Mouse (Mus musculus): ENCODE data around the gene Vamp8. TPM values are rescaled to one million over a fixed set of nuclear protein-coding genes. Genes with fewer than 3 reads are reported as not detected.
A peak's percentile ranks its signal among the peaks of the same experiment; 100 is the strongest.

The Vamp8 gene
- polyA plus RNA-seq, 1 experiment from 2014 or later: 206 TPM

DNA sequence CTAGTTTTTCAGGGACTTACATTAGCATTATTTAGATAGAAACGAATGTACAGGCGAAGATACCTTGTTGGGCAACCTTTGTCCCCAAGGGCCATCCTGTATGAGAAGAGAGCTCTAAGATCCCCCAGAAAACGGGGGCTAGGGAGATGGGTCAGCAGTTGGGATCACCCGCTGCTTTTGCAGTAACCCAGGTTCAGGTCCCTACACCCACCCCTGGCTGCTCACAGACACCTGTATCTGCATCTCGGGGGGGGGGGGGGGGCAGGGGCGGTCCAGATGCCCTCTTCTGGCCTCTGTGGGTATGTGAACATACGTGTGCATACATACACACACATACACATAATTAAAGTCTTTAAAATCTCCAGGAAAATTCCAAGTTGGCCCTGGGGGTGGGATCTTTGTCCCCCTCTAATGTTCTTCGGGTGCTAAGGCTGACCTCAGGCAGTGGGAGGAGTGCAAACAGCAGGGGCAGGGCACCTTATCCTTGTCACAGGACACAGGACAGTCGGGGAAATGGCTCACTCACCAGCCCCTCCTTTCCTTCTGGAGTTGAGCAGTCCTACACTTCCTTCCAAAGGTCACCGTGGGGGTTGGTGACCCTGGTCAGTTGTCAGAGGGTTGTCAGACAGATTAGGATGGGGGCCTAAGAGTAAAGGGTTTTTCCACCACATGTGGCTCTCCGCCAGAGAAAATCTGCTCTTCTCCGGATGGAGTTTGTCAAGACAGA, 455 bp upstream of the Vamp8 start:
- Histone ChIP-seq H3K36me3 (ENCODE audit: control insufficient read depth, insufficient read depth, low read length) (peaks cover 5% of the 10 kb centered on the region; the same call in 1 of the 2 replicates), H3K4me2 (replicated peaks; ENCODE audit: low read depth, low read length) (peak overlapping the region; percentile 52), H3K4me1 (ENCODE audit: control insufficient read depth, insufficient read depth, low read length) (peaks cover 15% of the 10 kb centered on the region; the same call in 1 of the 2 replicates), H3K4me3 (ENCODE audit: low read depth, low read length) (peak overlapping the region; percentile 55), H3K9ac (replicated peaks; ENCODE audit: low read depth, low read length) (peak overlapping the region; percentile 66; the same call in 1 of the 2 replicates), H3K9me3 (ENCODE audit: control insufficient read depth, low read depth, low read length) (no peaks in the 10 kb centered on the region), H3K27ac (ENCODE audit: low read length) (peak overlapping the region; percentile 97), H3K27me3 (ENCODE audit: control insufficient read depth, insufficient read depth, low read length) (no peaks in the 10 kb centered on the region)
- WGBS: 8% methylated on average over 12 of the region's 12 CpGs
- peak; percentile 54; the same call in 1 of the 2 replicates for ATAC-seq (ENCODE audit: insufficient number of reproducible peaks, insufficient read depth, low FRiP score, low read depth)

DNA sequence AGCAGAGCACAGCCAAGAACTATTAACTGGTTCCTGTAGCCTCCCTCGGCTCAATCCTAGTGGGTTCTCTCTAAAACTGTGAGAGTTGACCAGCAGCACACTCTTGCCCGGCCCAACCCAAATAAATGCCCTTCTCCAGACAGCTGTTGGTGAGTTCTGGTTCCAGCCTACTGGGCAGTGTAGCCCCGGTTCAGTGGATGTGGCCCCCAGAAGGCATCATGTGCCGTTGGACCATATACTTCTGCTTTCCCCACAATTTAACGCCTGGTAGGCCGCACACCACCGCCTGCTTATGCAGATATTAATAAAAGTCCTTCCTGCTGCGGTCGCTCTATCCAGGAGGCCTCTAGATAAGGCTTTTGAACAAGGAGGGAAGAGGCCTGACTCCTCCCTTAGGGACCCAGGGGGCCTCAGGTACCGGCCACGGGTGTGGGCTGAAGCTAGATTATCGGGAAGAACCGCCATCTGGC, 997 bp downstream of the Vamp8 start:
- ATAC-seq (ENCODE audit: insufficient number of reproducible peaks, insufficient read depth, low FRiP score, low read depth): peak; percentile 72; the same call in 1 of the 2 replicates

DNA sequence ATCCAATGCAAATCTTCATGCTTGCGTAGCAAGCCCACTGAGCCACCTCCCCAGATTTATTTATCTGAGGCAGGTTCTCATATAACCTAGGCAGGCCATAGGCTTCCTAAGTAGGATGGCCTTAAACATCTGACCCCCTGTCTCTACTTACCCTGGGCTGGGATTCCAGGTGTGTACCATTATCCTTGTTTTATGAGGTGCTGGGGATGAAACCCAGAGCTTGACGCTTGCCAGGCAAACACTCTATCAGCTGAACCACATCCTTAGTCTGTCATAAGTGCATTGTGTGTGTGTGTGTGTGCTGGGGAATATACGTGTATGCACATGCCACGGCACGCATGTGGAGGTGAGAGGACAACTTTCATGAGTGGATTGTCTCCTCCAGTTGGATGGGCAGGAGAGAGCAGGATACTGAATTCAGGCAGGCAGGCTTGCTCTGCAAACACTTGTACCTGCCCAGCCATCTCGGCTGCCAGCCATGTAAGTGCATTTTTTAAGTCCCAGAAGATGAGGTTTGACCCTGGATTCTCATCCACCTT, 1.6 kb downstream of the Vamp8 start:
- Histone ChIP-seq H3K27me3 (ENCODE audit: control insufficient read depth, insufficient read depth, low read length) (no peaks in the 10 kb centered on the region), H3K36me3 (ENCODE audit: control insufficient read depth, insufficient read depth, low read length) (peaks cover 12% of the 10 kb centered on the region; the same call in 1 of the 2 replicates), H3K27ac (ENCODE audit: low read length) (peak overlapping the region; percentile 97; the same call in 1 of the 2 replicates), H3K9me3 (ENCODE audit: control insufficient read depth, low read depth, low read length) (no peaks in the 10 kb centered on the region), H3K4me3 (ENCODE audit: low read depth, low read length) (peak overlapping the region; percentile 55), H3K4me2 (replicated peaks; ENCODE audit: low read depth, low read length) (peak overlapping the region; percentile 52), H3K9ac (replicated peaks; ENCODE audit: low read depth, low read length) (no peak overlapping the region), H3K4me1 (ENCODE audit: control insufficient read depth, insufficient read depth, low read length) (peaks cover 15% of the 10 kb centered on the region; the same call in 1 of the 2 replicates)
- no peak for ATAC-seq (ENCODE audit: insufficient number of reproducible peaks, insufficient read depth, low FRiP score, low read depth)
- WGBS: 70% methylated on average over 6 of the region's 6 CpGs

More for the DNA sequence above, 997 bp downstream of the Vamp8 start:
- Histone ChIP-seq H3K27ac (ENCODE audit: low read length) (peak overlapping the region; percentile 97), H3K4me1 (ENCODE audit: control insufficient read depth, insufficient read depth, low read length) (peaks cover 15% of the 10 kb centered on the region; the same call in 1 of the 2 replicates), H3K27me3 (ENCODE audit: control insufficient read depth, insufficient read depth, low read length) (no peaks in the 10 kb centered on the region), H3K4me3 (ENCODE audit: low read depth, low read length) (peak overlapping the region; percentile 55), H3K4me2 (replicated peaks; ENCODE audit: low read depth, low read length) (peak overlapping the region; percentile 52), H3K36me3 (ENCODE audit: control insufficient read depth, insufficient read depth, low read length) (peaks cover 12% of the 10 kb centered on the region; the same call in 1 of the 2 replicates), H3K9me3 (ENCODE audit: control insufficient read depth, low read depth, low read length) (no peaks in the 10 kb centered on the region), H3K9ac (replicated peaks; ENCODE audit: low read depth, low read length) (peak overlapping the region; percentile 66)
- 11% methylated on average over 13 of the region's 13 CpGs for WGBS

DNA sequence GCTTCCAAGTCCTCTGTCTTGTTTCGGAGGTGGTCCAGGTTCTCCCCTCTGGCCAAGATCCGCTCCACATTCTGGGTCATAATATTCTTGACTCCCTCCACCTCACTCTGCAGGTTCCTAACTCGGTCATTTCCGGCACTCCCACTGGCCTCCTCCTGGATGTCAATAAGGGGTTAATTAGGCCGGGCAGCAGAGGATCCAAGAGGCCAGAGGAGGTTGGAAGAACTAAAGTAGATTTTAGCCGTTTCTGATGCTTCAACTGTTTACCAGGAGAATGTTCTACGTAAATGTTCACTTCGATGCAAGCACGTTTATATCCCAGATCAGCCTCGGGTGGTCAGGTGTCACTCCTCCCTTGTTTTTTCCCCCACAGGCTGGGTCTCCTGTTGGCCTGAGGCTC, 2.2 kb downstream of the Vamp8 start:
- H3K9me3 ChIP-seq (ENCODE audit: control insufficient read depth, low read depth, low read length): no peaks in the 10 kb centered on the region
- H3K4me3 ChIP-seq (ENCODE audit: low read depth, low read length): no peak overlapping the region
- no peak overlapping the region for H3K27ac ChIP-seq (ENCODE audit: low read length)
- no peak overlapping the region for H3K9ac ChIP-seq (replicated peaks; ENCODE audit: low read depth, low read length)
- H3K27me3 ChIP-seq (ENCODE audit: control insufficient read depth, insufficient read depth, low read length): no peaks in the 10 kb centered on the region
- H3K36me3 ChIP-seq (ENCODE audit: control insufficient read depth, insufficient read depth, low read length): peaks cover 12% of the 10 kb centered on the region; the same call in 1 of the 2 replicates
- peak overlapping the region; percentile 52; the same call in 1 of the 2 replicates for H3K4me2 ChIP-seq (replicated peaks; ENCODE audit: low read depth, low read length)
- WGBS: 63% methylated on average over 10 of the region's 10 CpGs
- ATAC-seq (ENCODE audit: insufficient number of reproducible peaks, insufficient read depth, low FRiP score, low read depth): no peak
- peaks cover 15% of the 10 kb centered on the region; the same call in 1 of the 2 replicates for H3K4me1 ChIP-seq (ENCODE audit: control insufficient read depth, insufficient read depth, low read length)

DNA sequence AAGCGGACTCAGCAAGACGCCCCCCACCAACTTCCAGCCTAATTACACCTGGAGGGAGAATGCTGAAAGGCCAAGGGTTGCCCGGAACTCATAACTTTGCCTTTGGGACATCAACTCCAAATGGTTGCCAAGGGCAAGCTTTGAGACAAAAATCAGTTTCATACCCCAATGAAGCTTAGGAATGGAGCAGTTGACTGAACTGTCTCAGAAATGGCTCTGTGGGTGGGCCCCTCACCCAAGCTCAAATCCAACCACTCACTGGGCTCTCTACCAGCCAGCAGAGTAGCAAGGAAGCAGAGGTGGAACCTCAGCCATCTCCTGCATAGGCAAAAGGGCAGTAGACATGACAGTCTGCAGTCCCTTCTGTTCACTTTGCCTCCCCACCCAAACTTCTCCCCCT, 2.7 kb downstream of the Vamp8 start:
- WGBS: 85% methylated on average over 3 of the region's 3 CpGs
- Histone ChIP-seq H3K4me1 (ENCODE audit: control insufficient read depth, insufficient read depth, low read length) (peaks cover 15% of the 10 kb centered on the region; the same call in 1 of the 2 replicates), H3K9me3 (ENCODE audit: control insufficient read depth, low read depth, low read length) (no peaks in the 10 kb centered on the region), H3K9ac (replicated peaks; ENCODE audit: low read depth, low read length) (no peak overlapping the region), H3K27me3 (ENCODE audit: control insufficient read depth, insufficient read depth, low read length) (no peaks in the 10 kb centered on the region), H3K4me2 (replicated peaks; ENCODE audit: low read depth, low read length) (no peak overlapping the region), H3K27ac (ENCODE audit: low read length) (no peak overlapping the region), H3K36me3 (ENCODE audit: control insufficient read depth, insufficient read depth, low read length) (peaks cover 12% of the 10 kb centered on the region; the same call in 1 of the 2 replicates), H3K4me3 (ENCODE audit: low read depth, low read length) (no peak overlapping the region)
- no peak for ATAC-seq (ENCODE audit: insufficient number of reproducible peaks, insufficient read depth, low FRiP score, low read depth)

DNA sequence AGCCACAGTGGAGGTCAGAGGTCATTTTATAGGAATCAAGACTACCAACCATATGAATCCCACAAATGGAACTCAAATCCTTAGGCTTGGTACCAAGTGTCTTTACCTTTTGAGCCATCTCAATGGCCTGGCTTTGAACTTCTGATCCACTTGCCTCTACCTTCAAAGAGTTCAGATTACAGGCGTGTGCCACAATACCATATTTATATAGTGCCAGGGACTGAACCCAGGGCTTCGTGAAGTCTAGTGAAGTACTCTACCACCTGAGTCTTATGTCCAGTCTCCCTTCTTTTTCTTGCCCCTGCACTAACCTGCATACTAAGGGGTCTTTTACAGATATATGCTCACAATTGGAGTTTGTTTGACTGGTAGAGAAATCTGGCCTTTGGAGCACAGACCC, 3.9 kb downstream of the Vamp8 start:
- no peak for ATAC-seq (ENCODE audit: insufficient number of reproducible peaks, insufficient read depth, low FRiP score, low read depth)
- H3K36me3 ChIP-seq (ENCODE audit: control insufficient read depth, insufficient read depth, low read length): peaks cover 12% of the 10 kb centered on the region; the same call in 1 of the 2 replicates
- 86% methylated on average over 2 of the region's 2 CpGs for WGBS
- no peak overlapping the region for H3K4me3 ChIP-seq (ENCODE audit: low read depth, low read length)
- H3K4me2 ChIP-seq (replicated peaks; ENCODE audit: low read depth, low read length): no peak overlapping the region
- H3K9ac ChIP-seq (replicated peaks; ENCODE audit: low read depth, low read length): no peak overlapping the region
- peaks cover 15% of the 10 kb centered on the region; the same call in 1 of the 2 replicates for H3K4me1 ChIP-seq (ENCODE audit: control insufficient read depth, insufficient read depth, low read length)
- no peaks in the 10 kb centered on the region for H3K9me3 ChIP-seq (ENCODE audit: control insufficient read depth, low read depth, low read length)
- no peaks in the 10 kb centered on the region for H3K27me3 ChIP-seq (ENCODE audit: control insufficient read depth, insufficient read depth, low read length)
- H3K27ac ChIP-seq (ENCODE audit: low read length): no peak overlapping the region

DNA sequence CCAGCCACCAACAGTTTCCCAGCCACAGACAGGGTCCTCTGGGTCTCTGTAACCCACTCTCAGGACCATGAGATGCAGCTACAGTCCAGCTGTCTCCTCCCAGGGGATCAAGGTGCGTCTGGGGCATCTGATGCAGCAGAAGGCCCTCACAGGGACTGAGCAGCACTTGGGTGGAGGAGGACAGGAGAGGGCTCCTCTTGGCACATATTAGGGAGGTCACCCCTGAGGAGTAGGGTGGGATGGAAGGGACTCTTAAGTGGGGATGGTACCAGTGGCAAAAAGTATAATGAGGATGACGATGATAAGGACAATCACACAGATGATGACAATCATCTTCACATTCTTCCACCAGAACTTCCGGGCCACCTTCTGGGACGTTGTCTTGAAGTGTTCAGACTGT, 5.2 kb downstream of the Vamp8 start:
- H3K9ac ChIP-seq (replicated peaks; ENCODE audit: low read depth, low read length): no peak overlapping the region
- no peak for ATAC-seq (ENCODE audit: insufficient number of reproducible peaks, insufficient read depth, low FRiP score, low read depth)
- no peak overlapping the region for H3K4me2 ChIP-seq (replicated peaks; ENCODE audit: low read depth, low read length)
- H3K4me1 ChIP-seq (ENCODE audit: control insufficient read depth, insufficient read depth, low read length): peaks cover 12% of the 10 kb centered on the region; the same call in 1 of the 2 replicates
- no peak overlapping the region for H3K27ac ChIP-seq (ENCODE audit: low read length)
- WGBS: 83% methylated on average over 4 of the region's 4 CpGs
- no peaks in the 10 kb centered on the region for H3K9me3 ChIP-seq (ENCODE audit: control insufficient read depth, low read depth, low read length)
- H3K36me3 ChIP-seq (ENCODE audit: control insufficient read depth, insufficient read depth, low read length): peaks cover 12% of the 10 kb centered on the region; the same call in 1 of the 2 replicates
- H3K27me3 ChIP-seq (ENCODE audit: control insufficient read depth, insufficient read depth, low read length): no peaks in the 10 kb centered on the region
- no peak overlapping the region for H3K4me3 ChIP-seq (ENCODE audit: low read depth, low read length)

DNA sequence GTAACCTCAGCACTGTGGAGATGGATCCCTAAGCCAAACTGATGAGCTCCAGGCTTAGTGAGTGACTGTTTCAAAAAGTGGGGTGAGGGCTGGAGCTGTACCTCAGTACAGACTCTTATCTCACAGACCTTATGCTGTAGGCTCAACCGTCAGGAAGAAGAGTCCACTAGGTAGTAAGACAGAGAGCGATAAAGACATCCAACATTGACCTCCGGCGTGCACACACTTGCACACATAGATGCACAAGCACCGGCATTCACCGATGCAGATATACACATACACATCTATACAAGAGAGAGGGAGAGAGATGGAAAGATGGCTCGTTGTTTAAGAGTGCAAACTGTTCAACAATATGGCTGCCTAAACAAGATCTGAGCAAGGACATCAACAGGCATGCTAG, 6.6 kb downstream of the Vamp8 start:
- peaks cover 12% of the 10 kb centered on the region; the same call in 1 of the 2 replicates for H3K36me3 ChIP-seq (ENCODE audit: control insufficient read depth, insufficient read depth, low read length)
- 91% methylated on average over 7 of the region's 7 CpGs for WGBS

More for the DNA sequence above, 6.6 kb downstream of the Vamp8 start:
- H3K27ac ChIP-seq (ENCODE audit: low read length): no peak overlapping the region
- H3K4me1 ChIP-seq (ENCODE audit: control insufficient read depth, insufficient read depth, low read length): peaks cover 8% of the 10 kb centered on the region; the same call in 1 of the 2 replicates
- no peaks in the 10 kb centered on the region for H3K27me3 ChIP-seq (ENCODE audit: control insufficient read depth, insufficient read depth, low read length)
- no peak overlapping the region for H3K4me3 ChIP-seq (ENCODE audit: low read depth, low read length)
- H3K9ac ChIP-seq (replicated peaks; ENCODE audit: low read depth, low read length): no peak overlapping the region
- H3K9me3 ChIP-seq (ENCODE audit: control insufficient read depth, low read depth, low read length): no peaks in the 10 kb centered on the region
- H3K4me2 ChIP-seq (replicated peaks; ENCODE audit: low read depth, low read length): no peak overlapping the region
- ATAC-seq (ENCODE audit: insufficient number of reproducible peaks, insufficient read depth, low FRiP score, low read depth): peak; percentile 33; the same call in 1 of the 2 replicates
